Mouse (Mus musculus) ES-E14 (cell line): ENCODE results near the gene Prpf40b.

Source experiments
- HCFC1 ChIP-seq: IDR thresholded peaks from 2 replicates; pipeline ENCODE4 v1.6.1; 2012; ENCODE audit warnings: low read length, inconsistent platforms, borderline replicate concordance; ENCODE audit not compliant: insufficient read depth
- ZNF384 ChIP-seq: IDR thresholded peaks from 2 replicates; pipeline ENCODE4 v1.6.1; 2012; ENCODE audit warnings: low read depth, low read length, inconsistent platforms

GRCm38 (mm10) chr15:99307476-99307875, 12.6 kb downstream of the Prpf40b start:
- TF ChIP-seq ZNF384: no peak
- no peak for TF ChIP-seq HCFC1
